Mouse (Mus musculus): ENCODE measurements around the gene Shkbp1. TPM values are rescaled to one million over a fixed set of nuclear protein-coding genes. Genes with fewer than 3 reads are reported as not detected.

Gene Shkbp1
- polyA plus RNA-seq, 1 experiment = 214 TPM

- Histone ChIP-seq H3K4me3 (replicated peaks) (no peak overlapping the region), H3K9me3 (peaks cover 5% of the 10 kb centered on the region; the same call in 1 of the 2 replicates), H3K27me3 (replicated peaks) (peaks cover 71% of the 10 kb centered on the region), H3K4me1 (peaks cover 26% of the 10 kb centered on the region), H3K36me3 (replicated peaks; ENCODE audit: low read length) (no peaks in the 10 kb centered on the region)
- TF ChIP-seq GATA1 (IDR thresholded peaks at IDR 0.05; ENCODE audit: borderline replicate concordance, low read length) (no peak), FLI1 (IDR thresholded peaks at IDR 0.05; ENCODE audit: low read length) (no peak)
Observed at GRCm38 (mm10) chr7:27322291-27322690, 33.5 kb downstream of the Shkbp1 start.

- Histone ChIP-seq H3K9me3 (peaks cover 8% of the 10 kb centered on the region), H3K27me3 (replicated peaks) (peaks cover 44% of the 10 kb centered on the region), H3K4me1 (peaks cover 12% of the 10 kb centered on the region), H3K4me3 (replicated peaks) (no peak overlapping the region), H3K36me3 (replicated peaks; ENCODE audit: low read length) (no peaks in the 10 kb centered on the region)
- TF ChIP-seq FLI1 (IDR thresholded peaks at IDR 0.05; ENCODE audit: low read length) = no peak
- no peak for TF ChIP-seq GATA1 (IDR thresholded peaks at IDR 0.05; ENCODE audit: borderline replicate concordance, low read length)
Observed at GRCm38 (mm10) chr7:27319411-27319810, 36.4 kb downstream of the Shkbp1 start.

GRCm38 (mm10) chr7:27315958-27316357, 39.9 kb downstream of the Shkbp1 start:
- peaks cover 25% of the 10 kb centered on the region for H3K9me3 ChIP-seq
- no peaks in the 10 kb centered on the region for H3K36me3 ChIP-seq (replicated peaks; ENCODE audit: low read length)
- H3K4me3 ChIP-seq (replicated peaks) = no peak overlapping the region
- H3K27me3 ChIP-seq (replicated peaks) = peaks cover 24% of the 10 kb centered on the region
- TF ChIP-seq GATA1 (IDR thresholded peaks at IDR 0.05; ENCODE audit: borderline replicate concordance, low read length) = no peak
- TF ChIP-seq FLI1 (IDR thresholded peaks at IDR 0.05; ENCODE audit: low read length) = no peak
- peaks cover 2% of the 10 kb centered on the region for H3K4me1 ChIP-seq

- TF ChIP-seq FLI1 (IDR thresholded peaks at IDR 0.05; ENCODE audit: low read length) (no peak), GATA1 (IDR thresholded peaks at IDR 0.05; ENCODE audit: borderline replicate concordance, low read length) (no peak)
- H3K4me3 ChIP-seq (replicated peaks) = no peak overlapping the region
- H3K36me3 ChIP-seq (replicated peaks; ENCODE audit: low read length) = no peaks in the 10 kb centered on the region
- peaks cover 29% of the 10 kb centered on the region for H3K27me3 ChIP-seq (replicated peaks)
- H3K9me3 ChIP-seq = peaks cover 25% of the 10 kb centered on the region
- peaks cover 13% of the 10 kb centered on the region for H3K4me1 ChIP-seq
Observed at GRCm38 (mm10) chr7:27314393-27314792, 41.4 kb downstream of the Shkbp1 start.

GRCm38 (mm10) chr7:27311651-27312284, 44.1 kb downstream of the Shkbp1 start:
- no peak for TF ChIP-seq GATA1 (IDR thresholded peaks at IDR 0.05; ENCODE audit: borderline replicate concordance, low read length)
- H3K36me3 ChIP-seq (replicated peaks; ENCODE audit: low read length) = no peaks in the 10 kb centered on the region
- peaks cover 33% of the 10 kb centered on the region for H3K27me3 ChIP-seq (replicated peaks)
- H3K9me3 ChIP-seq = peaks cover 25% of the 10 kb centered on the region
- H3K4me1 ChIP-seq = peaks cover 23% of the 10 kb centered on the region
- no peak overlapping the region for H3K4me3 ChIP-seq (replicated peaks)

- TF ChIP-seq GATA1 (IDR thresholded peaks at IDR 0.05; ENCODE audit: borderline replicate concordance, low read length) (no peak), FLI1 (IDR thresholded peaks at IDR 0.05; ENCODE audit: low read length) (no peak)
- no peaks in the 10 kb centered on the region for H3K36me3 ChIP-seq (replicated peaks; ENCODE audit: low read length)
- H3K4me1 ChIP-seq = peaks cover 23% of the 10 kb centered on the region
- peaks cover 34% of the 10 kb centered on the region for H3K27me3 ChIP-seq (replicated peaks)
- no peak overlapping the region for H3K4me3 ChIP-seq (replicated peaks)
- H3K9me3 ChIP-seq = peaks cover 22% of the 10 kb centered on the region
Observed at GRCm38 (mm10) chr7:27310996-27311535, 44.8 kb downstream of the Shkbp1 start.

GRCm38 (mm10) chr7:27310306-27310705, 45.5 kb downstream of the Shkbp1 start:
- no peaks in the 10 kb centered on the region for H3K36me3 ChIP-seq (replicated peaks; ENCODE audit: low read length)
- H3K27me3 ChIP-seq (replicated peaks) = peaks cover 38% of the 10 kb centered on the region
- H3K4me3 ChIP-seq (replicated peaks) = peak overlapping the region; percentile 73
- H3K4me1 ChIP-seq = peaks cover 23% of the 10 kb centered on the region
- H3K9me3 ChIP-seq = peaks cover 19% of the 10 kb centered on the region
- no peak for TF ChIP-seq FLI1 (IDR thresholded peaks at IDR 0.05; ENCODE audit: low read length)
- TF ChIP-seq GATA1 (IDR thresholded peaks at IDR 0.05; ENCODE audit: borderline replicate concordance, low read length) = no peak

GRCm38 (mm10) chr7:27309832-27310231, 46.0 kb downstream of the Shkbp1 start:
- H3K36me3 ChIP-seq (replicated peaks; ENCODE audit: low read length) = no peaks in the 10 kb centered on the region
- H3K4me3 ChIP-seq (replicated peaks) = no peak overlapping the region
- H3K27me3 ChIP-seq (replicated peaks) = peaks cover 42% of the 10 kb centered on the region
- TF ChIP-seq FLI1 (IDR thresholded peaks at IDR 0.05; ENCODE audit: low read length) (no peak), GATA1 (IDR thresholded peaks at IDR 0.05; ENCODE audit: borderline replicate concordance, low read length) (no peak)
- H3K9me3 ChIP-seq = peaks cover 19% of the 10 kb centered on the region
- peaks cover 23% of the 10 kb centered on the region for H3K4me1 ChIP-seq

GRCm38 (mm10) chr7:27308821-27309549, 46.8 kb downstream of the Shkbp1 start:
- Histone ChIP-seq H3K36me3 (replicated peaks; ENCODE audit: low read length) (no peaks in the 10 kb centered on the region), H3K4me3 (replicated peaks) (peak overlapping the region; percentile 87), H3K4me1 (peaks cover 23% of the 10 kb centered on the region), H3K27me3 (replicated peaks) (peaks cover 45% of the 10 kb centered on the region), H3K9me3 (peaks cover 13% of the 10 kb centered on the region)
- TF ChIP-seq FLI1 (IDR thresholded peaks at IDR 0.05; ENCODE audit: low read length) (no peak), GATA1 (IDR thresholded peaks at IDR 0.05; ENCODE audit: borderline replicate concordance, low read length) (no peak)

- TF ChIP-seq GATA1 (IDR thresholded peaks at IDR 0.05; ENCODE audit: borderline replicate concordance, low read length) (no peak), FLI1 (IDR thresholded peaks at IDR 0.05; ENCODE audit: low read length) (no peak)
- Histone ChIP-seq H3K9me3 (no peaks in the 10 kb centered on the region), H3K36me3 (replicated peaks; ENCODE audit: low read length) (no peaks in the 10 kb centered on the region), H3K4me3 (replicated peaks) (no peak overlapping the region), H3K4me1 (peaks cover 23% of the 10 kb centered on the region), H3K27me3 (replicated peaks) (peaks cover 48% of the 10 kb centered on the region)
Observed at GRCm38 (mm10) chr7:27307551-27307950, 48.3 kb downstream of the Shkbp1 start.
